Mouse (Mus musculus): ENCODE results near the gene Kcnk12. TPM values are rescaled to one million over a fixed set of nuclear protein-coding genes. Genes with fewer than 3 reads are reported as not detected.

Kcnk12 gene
- not detected for polyA plus RNA-seq (2017; shearing (Covaris generic))

DNA sequence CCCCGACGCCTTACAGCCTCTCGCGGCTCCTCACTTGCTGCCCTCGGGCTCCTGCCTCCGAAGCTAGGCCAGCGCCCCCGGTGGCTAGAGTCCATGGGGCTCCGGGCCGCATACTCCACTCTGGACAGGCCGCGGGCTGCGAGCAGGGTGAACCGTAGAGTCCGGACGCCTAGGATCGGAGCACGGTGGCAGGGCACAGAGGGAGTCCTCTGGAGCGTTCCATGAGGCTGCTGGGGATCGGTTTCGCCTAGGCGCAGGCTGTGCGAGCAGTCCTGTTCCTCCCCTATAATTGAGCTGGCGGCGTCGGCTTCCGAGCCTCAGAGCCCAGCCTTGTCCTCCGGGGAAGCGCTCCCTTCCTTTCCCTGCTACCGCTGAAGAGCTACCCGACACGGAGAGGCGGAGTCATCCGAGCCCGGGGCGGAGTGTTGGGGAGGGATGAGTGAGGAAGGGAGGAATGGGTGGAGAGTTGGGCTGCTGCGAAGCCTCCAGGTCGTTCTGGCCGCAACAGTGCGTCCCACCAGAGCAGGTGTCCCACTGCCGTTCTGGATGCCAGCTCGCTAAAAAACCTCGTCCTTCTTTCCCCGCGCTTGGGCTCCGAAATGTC is at the start of gene Kcnk12:
TSS of gene Kcnk12 (minus strand) at position 307 of the 604 bp plus-strand sequence.

Other genes starting within 250 kb of the Kcnk12 start
- gene Epcam, start 162.0 kb downstream of the Kcnk12 start, polyA plus RNA-seq (2017; shearing (Covaris generic)), result 4.0 TPM
- 66.6 TPM for gene Msh2, start 125.7 kb downstream of the Kcnk12 start, polyA plus RNA-seq (2017; shearing (Covaris generic))
- not detected for gene Rpl36-ps4, start 123.0 kb upstream of the Kcnk12 start, polyA plus RNA-seq (2017; shearing (Covaris generic))
- gene Msh6, start 177.1 kb upstream of the Kcnk12 start, polyA plus RNA-seq (2017; shearing (Covaris generic)), result 27.9 TPM

All from naive thymus-derived CD4-positive, alpha-beta T cell, adult 5 months (primary cell).